Mouse (Mus musculus) megakaryocyte, embryonic 14.5 days (primary cell): ENCODE measurements around the gene Mlh3.

Experiments used
- FLI1 ChIP-seq: IDR thresholded peaks from 2 replicates; pipeline ENCODE4 v1.6.1; 2012; ENCODE audit warnings: low read length, inconsistent platforms, mixed read lengths
- GATA1 ChIP-seq: IDR thresholded peaks from 3 replicates; pipeline ENCODE4 v1.6.1; 2012; ENCODE audit warnings: mixed read lengths, low read length, inconsistent platforms, borderline replicate concordance

- TF ChIP-seq GATA1 (no peak), FLI1 (no peak)
Measured at GRCm38 (mm10) chr12:85217733-85218310, 52.6 kb downstream of the Mlh3 start.
